Mouse (Mus musculus) midbrain, postnatal 0 days (tissue): Measurements from ENCODE around the gene Mmp24. TPM values are rescaled to one million over a fixed set of nuclear protein-coding genes. Genes with fewer than 3 reads are reported as not detected.

Experiments used
- ATAC-seq: fragments of 200-750 bp; cut with Nextera tagmentation; 2 replicates; pipeline ENCODE4 v1.8.0; 2017; ENCODE audit warnings: moderate number of reproducible peaks, mild to moderate bottlenecking, moderate TSS enrichment, moderate library complexity; ENCODE audit not compliant: low FRiP score
- DNase-seq: peaks from one replicate; pipeline ENCODE4 v3.0.0-alpha.2; 2015; ENCODE audit warnings: low spot score
- H3K27ac ChIP-seq: fragments of 300-500 bp; sonication (generic); 2 replicates; pipeline ENCODE4 v1.5.1; 2014; ENCODE audit warnings: low read depth, mild to moderate bottlenecking, low read length, mixed read lengths
- H3K27me3 ChIP-seq: fragments of 300-500 bp; sonication (generic); 2 replicates; pipeline ENCODE4 v1.6.1; 2014; ENCODE audit warnings: low read length, control low read depth, mixed read lengths; ENCODE audit not compliant: insufficient read depth
- H3K36me3 ChIP-seq: fragments of 300-500 bp; sonication (generic); 2 replicates; pipeline ENCODE4 v1.6.1; 2014; ENCODE audit warnings: low read length, control low read depth, mixed read lengths; ENCODE audit not compliant: insufficient read depth
- H3K4me1 ChIP-seq: fragments of 300-500 bp; sonication (generic); 2 replicates; pipeline ENCODE4 v1.6.1; 2014; ENCODE audit warnings: mild to moderate bottlenecking, control low read depth, antibody characterized with exemption, low read length, mixed read lengths; ENCODE audit not compliant: insufficient read depth
- H3K4me2 ChIP-seq: fragments of 300-500 bp; sonication (generic); 2 replicates; pipeline ENCODE4 v1.6.1; 2014; ENCODE audit warnings: low read depth, mild to moderate bottlenecking, low read length, mixed read lengths; ENCODE audit not compliant: poor library complexity, severe bottlenecking
- H3K4me3 ChIP-seq: fragments of 300-500 bp; sonication (generic); 2 replicates; pipeline ENCODE4 v1.5.1; 2014; ENCODE audit warnings: low read depth, mild to moderate bottlenecking, low read length, moderate library complexity
- H3K9ac ChIP-seq: fragments of 300-500 bp; sonication (generic); replicated peaks from 2 replicates; pipeline ENCODE4 v1.6.1; 2014; ENCODE audit warnings: mild to moderate bottlenecking, low read length, moderate library complexity, mixed read lengths; ENCODE audit not compliant: poor library complexity, severe bottlenecking
- H3K9me3 ChIP-seq: fragments of 300-500 bp; sonication (generic); 2 replicates; pipeline ENCODE4 v1.6.1; 2016; ENCODE audit warnings: low read length, control low read depth
- CTCF ChIP-seq: IDR thresholded peaks from 2 replicates; pipeline ENCODE4 v1.5.1; 2016; ENCODE audit warnings: antibody characterized with exemption, mild to moderate bottlenecking
- WGBS: fragments of 180-500 bp; shearing (Covaris S2); extraction: QIAGEN DNeasy Blood & Tissue Kit; methylation state at CpG from one replicate; pipeline ENCODE4 v1.1.7; 2014; 5-methylcytosine and 5-hydroxymethylcytosine counted together
- polyA plus RNA-seq: library from polyadenylated mRNA; unstranded; fragments of >200 nt; fragmentation: Nextera tagmentation; extraction: Ambion mirVana; gene quantifications from 2 replicates; pipeline ENCODE4 v1.2.1, GENCODE M21; 2015
- total RNA-seq: library from RNA; depleted of rRNA; stranded (reverse); fragments of >200 nt; gene quantifications from 2 replicates; pipeline ENCODE4 v1.2.3, GENCODE M21; 2014

The Mmp24 gene
- total and polyA plus RNA-seq, 2 experiments from 2014 or later: 12.3 to 178 TPM

DNA sequence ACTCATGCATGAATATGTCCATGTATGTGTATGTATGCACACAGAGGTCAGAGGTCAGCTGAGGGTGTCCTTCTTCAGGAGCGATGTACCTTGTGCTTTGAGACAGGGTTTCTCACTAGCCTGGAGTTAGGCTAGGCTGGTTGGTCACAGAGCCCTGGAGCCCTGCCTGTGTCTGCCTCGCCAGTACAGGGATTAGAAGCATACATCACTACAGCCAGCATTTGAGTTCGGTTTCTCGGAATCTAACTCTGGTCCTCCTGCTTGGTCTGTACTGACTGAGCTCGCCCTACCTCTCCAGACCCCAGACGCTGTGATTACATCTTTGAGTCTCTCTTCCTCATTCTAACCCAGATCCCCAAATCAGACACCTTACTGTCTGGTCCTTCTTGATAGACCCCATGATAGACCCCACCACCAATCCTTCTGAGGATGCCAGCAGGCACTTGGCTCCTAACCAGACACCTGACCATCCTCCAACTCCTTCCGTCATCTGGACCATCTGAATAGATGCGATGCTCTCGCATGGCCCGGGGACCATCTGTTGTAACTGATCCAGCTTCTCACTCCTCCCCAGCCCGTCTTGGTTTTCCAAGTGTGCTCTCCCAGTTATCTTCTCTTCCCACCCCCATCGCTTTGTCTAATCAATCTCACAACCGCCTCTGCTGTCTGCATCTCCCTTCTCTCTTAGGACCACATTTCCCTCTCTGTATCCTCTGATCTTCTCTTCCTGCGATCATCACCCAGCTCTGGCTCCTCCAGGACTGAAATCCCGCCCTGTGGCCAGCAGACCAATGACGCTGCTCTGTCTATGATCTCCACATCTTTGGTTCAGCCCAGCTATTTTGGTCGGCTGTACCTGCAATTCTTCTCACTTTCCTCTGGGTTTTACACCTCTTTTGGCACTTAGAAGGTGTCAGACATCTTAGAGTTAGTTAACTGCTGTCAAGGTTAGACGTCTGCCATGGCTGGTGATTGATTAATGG lies 13.1 kb downstream of the Mmp24 start:
- Histone ChIP-seq H3K4me1 (no peaks in the 10 kb centered on the region), H3K9me3 (no peaks in the 10 kb centered on the region), H3K4me3 (no peak overlapping the region), H3K9ac (no peak overlapping the region), H3K27me3 (no peaks in the 10 kb centered on the region), H3K4me2 (no peak overlapping the region), H3K36me3 (peaks cover 8% of the 10 kb centered on the region), H3K27ac (no peak overlapping the region)
- ATAC-seq (0 out of 2 replicates have a peak, but pooled peaks have one; percentile 34), DNase-seq (peak; percentile 51)
- 80% methylated on average over 18 of the region's 18 CpGs for WGBS
- no peak for TF ChIP-seq CTCF

DNA sequence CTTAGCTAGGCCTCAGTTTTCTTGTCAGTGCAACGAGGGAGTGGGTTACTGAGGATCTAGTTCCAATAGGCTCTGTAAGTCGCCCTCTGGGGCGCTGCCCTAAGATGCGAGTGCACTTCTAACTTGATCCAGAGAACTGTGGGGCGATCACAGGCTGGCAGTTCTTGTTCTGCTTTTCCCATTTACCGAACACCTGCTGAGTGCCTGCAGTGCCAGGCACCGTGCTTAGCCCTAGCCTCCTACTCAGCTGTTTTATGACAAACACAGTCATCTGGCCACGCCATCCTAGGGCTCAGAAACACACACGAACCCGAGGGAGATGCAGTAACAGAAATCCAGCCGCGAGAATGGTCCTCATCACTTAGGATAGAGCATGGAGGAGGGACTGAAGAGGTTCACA lies 17.8 kb downstream of the Mmp24 start:
- peaks cover 25% of the 10 kb centered on the region for H3K36me3 ChIP-seq
- TF ChIP-seq CTCF: no peak

DNA sequence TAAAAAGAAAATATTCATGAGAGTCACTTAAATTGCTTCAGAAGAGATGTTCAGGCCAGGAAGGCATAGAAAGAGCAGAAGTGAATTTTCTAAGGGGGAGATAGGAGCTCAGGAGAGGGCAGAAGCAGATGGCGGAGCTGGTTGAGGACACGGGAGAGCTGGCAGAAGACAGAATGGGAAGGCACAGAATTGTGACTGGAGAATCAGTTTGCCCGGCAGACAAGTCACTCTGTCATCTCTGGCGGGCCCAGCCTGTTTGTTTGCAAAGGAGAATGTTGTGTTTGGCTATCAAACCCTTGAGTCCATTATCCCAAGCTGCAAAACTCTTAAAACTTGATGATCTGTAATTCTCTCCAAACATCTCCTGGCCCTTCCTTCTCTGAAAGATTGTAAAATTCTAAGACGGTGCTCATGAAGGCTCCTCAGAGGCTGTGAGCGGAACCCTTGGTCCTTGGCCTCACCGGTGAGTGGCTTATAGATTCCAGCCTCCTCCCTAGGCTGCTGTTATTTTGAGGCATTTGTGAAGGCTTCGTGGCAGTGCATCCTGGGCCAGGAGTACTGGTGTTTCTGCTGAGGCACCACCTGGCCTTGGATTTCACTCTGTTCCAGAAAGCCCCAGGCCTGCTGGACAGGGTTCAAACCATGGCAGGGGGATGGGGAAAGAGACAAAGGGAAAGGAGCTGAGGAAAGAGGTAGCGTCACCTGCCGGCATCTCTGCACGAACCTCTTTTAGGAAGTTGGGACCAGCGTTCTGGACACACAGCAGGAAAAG lies 19.7 kb downstream of the Mmp24 start:
- ATAC-seq (no peak), DNase-seq (peak; percentile 67)
- Histone ChIP-seq H3K27me3 (no peaks in the 10 kb centered on the region), H3K4me3 (no peak overlapping the region), H3K36me3 (peaks cover 41% of the 10 kb centered on the region), H3K4me2 (no peak overlapping the region), H3K9ac (no peak overlapping the region), H3K4me1 (no peaks in the 10 kb centered on the region), H3K27ac (no peak overlapping the region), H3K9me3 (no peaks in the 10 kb centered on the region)
- WGBS: 89% methylated on average over 12 of the region's 12 CpGs
- TF ChIP-seq CTCF: no peak

More for the DNA sequence above, 17.8 kb downstream of the Mmp24 start:
- ATAC-seq: no peak
- DNase-seq: no peak
- Histone ChIP-seq H3K4me3 (no peak overlapping the region), H3K27me3 (no peaks in the 10 kb centered on the region), H3K27ac (no peak overlapping the region), H3K9me3 (no peaks in the 10 kb centered on the region), H3K9ac (no peak overlapping the region), H3K4me1 (no peaks in the 10 kb centered on the region), H3K4me2 (no peak overlapping the region)
- 30% methylated on average over 12 of the region's 12 CpGs for WGBS

DNA sequence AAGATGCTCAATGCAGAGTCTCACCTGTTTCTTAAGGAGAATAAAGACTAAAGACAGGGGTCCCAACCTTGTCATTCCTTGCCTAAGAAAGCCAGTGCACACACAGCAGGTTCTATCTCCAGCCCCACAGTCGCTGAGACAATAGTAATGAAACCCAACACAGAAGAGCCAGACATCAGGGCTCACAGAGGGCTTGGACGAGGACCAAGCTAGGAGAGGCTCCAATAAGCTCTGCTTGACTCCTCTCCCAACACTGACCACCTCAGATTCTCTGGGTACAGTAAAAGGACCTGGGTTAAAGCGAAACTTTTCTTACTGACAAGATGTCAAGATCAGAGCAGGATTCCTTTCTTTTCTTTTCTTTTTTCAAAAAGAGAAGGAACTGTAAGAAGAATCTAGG lies 23.5 kb downstream of the Mmp24 start:
- no peaks in the 10 kb centered on the region for H3K27me3 ChIP-seq
- ATAC-seq (no peak), DNase-seq (no peak)
- no peak overlapping the region for H3K9ac ChIP-seq
- no peaks in the 10 kb centered on the region for H3K9me3 ChIP-seq
- peaks cover 48% of the 10 kb centered on the region for H3K36me3 ChIP-seq
- H3K27ac ChIP-seq: no peak overlapping the region
- H3K4me3 ChIP-seq: no peak overlapping the region
- WGBS: 52% methylated on average over 3 of the region's 3 CpGs
- TF ChIP-seq CTCF: no peak
- no peaks in the 10 kb centered on the region for H3K4me1 ChIP-seq
- no peak overlapping the region for H3K4me2 ChIP-seq

DNA sequence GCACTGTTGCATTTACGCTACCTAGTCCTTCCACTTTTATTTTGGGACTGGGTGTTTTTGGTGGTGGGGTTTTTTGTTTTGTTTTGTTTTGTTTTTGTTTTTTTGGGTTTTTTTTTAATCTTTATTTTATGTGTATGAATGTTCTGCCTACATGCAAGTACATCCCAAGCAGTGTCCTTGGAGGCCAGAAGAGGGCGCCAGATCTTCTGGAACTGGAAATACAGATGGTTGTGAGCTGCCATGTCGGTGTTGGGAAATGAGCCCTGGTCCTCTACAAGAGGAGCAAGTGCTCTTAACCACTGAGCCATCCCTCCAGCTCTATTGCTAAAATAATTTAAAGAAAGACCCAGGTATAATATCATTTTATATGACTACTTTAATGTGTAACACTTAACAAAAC lies 27.6 kb downstream of the Mmp24 start:
- H3K36me3 ChIP-seq: peaks cover 41% of the 10 kb centered on the region
- no peak for ATAC-seq
- H3K27ac ChIP-seq: no peak overlapping the region
- no peak overlapping the region for H3K9ac ChIP-seq
- no peaks in the 10 kb centered on the region for H3K4me1 ChIP-seq
- H3K4me3 ChIP-seq: no peak overlapping the region
- no peak overlapping the region for H3K4me2 ChIP-seq
- no peaks in the 10 kb centered on the region for H3K27me3 ChIP-seq
- peak; percentile 55 for TF ChIP-seq CTCF
- DNase-seq: no peak
- no peaks in the 10 kb centered on the region for H3K9me3 ChIP-seq
- WGBS: 51% methylated on average over 3 of the region's 3 CpGs
